Mouse (Mus musculus): ENCODE results near the gene Rcan2. TPM values are rescaled to one million over a fixed set of nuclear protein-coding genes. Genes with fewer than 3 reads are reported as not detected.

Gene Rcan2
- total and polyA plus RNA-seq, 2 experiments from 2014 or later: 94.3 to 167 TPM

- no peaks in the 10 kb centered on the region for H3K4me1 ChIP-seq (ENCODE audit: control insufficient read depth, insufficient read depth)
- no peak for ATAC-seq (ENCODE audit: insufficient read depth, low read depth)
- 65% methylated on average over 6 of the region's 6 CpGs for WGBS
- no peaks in the 10 kb centered on the region for H3K27me3 ChIP-seq (ENCODE audit: control insufficient read depth, insufficient read depth, low read length)
- no peaks in the 10 kb centered on the region for H3K36me3 ChIP-seq (replicated peaks; ENCODE audit: control insufficient read depth, insufficient read depth, low read length)
- no peak overlapping the region for H3K4me2 ChIP-seq (ENCODE audit: low read depth, low read length)
- H3K27ac ChIP-seq (ENCODE audit: low read depth): no peak overlapping the region
- H3K4me3 ChIP-seq (ENCODE audit: low read depth, low read length): no peak overlapping the region
- H3K9ac ChIP-seq (replicated peaks; ENCODE audit: low read depth, low read length): no peak overlapping the region
- TF ChIP-seq EP300 (IDR thresholded peaks at IDR 0.05; ENCODE audit: low read depth): no peak
- TF ChIP-seq CTCF (IDR thresholded peaks at IDR 0.05; ENCODE audit: low read depth): no peak
- DNase-seq (ENCODE audit: low spot score): no peak
- H3K9me3 ChIP-seq (replicated peaks; ENCODE audit: control insufficient read depth, low read length): no peaks in the 10 kb centered on the region
Observed at GRCm38 (mm10) chr17:44068876-44069275, 267.7 kb downstream of the Rcan2 start.

DNA sequence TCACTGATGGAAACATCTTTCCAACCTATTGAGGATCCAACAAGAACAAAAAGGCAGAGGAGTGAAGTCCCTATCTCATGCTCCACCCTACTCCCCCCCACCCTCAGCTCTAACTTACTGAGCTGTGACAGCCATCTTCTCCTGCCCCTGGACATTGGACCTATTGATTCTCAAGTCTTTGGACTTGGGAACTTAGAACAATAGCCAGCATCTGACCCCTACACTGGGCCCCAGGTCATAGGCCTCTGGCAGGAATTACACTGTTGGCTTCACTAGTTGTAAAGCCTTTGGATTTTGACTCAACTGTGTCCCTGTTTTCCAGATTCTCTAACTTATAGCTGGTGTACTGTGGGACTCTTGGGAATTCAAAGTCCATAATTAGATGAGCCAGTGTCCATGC is 270.5 kb downstream of the Rcan2 start:
- DNase-seq (ENCODE audit: low spot score) (no peak), ATAC-seq (ENCODE audit: insufficient read depth, low read depth) (no peak)
- Histone ChIP-seq H3K36me3 (replicated peaks; ENCODE audit: control insufficient read depth, insufficient read depth, low read length) (no peaks in the 10 kb centered on the region), H3K27me3 (ENCODE audit: control insufficient read depth, insufficient read depth, low read length) (no peaks in the 10 kb centered on the region), H3K4me3 (ENCODE audit: low read depth, low read length) (no peak overlapping the region), H3K4me1 (ENCODE audit: control insufficient read depth, insufficient read depth) (no peaks in the 10 kb centered on the region), H3K4me2 (ENCODE audit: low read depth, low read length) (no peak overlapping the region), H3K27ac (ENCODE audit: low read depth) (no peak overlapping the region), H3K9me3 (replicated peaks; ENCODE audit: control insufficient read depth, low read length) (no peaks in the 10 kb centered on the region), H3K9ac (replicated peaks; ENCODE audit: low read depth, low read length) (no peak overlapping the region)
- TF ChIP-seq CTCF (IDR thresholded peaks at IDR 0.05; ENCODE audit: low read depth) (no peak), EP300 (IDR thresholded peaks at IDR 0.05; ENCODE audit: low read depth) (no peak)

- Histone ChIP-seq H3K36me3 (replicated peaks; ENCODE audit: control insufficient read depth, insufficient read depth, low read length) (no peaks in the 10 kb centered on the region), H3K9me3 (replicated peaks; ENCODE audit: control insufficient read depth, low read length) (no peaks in the 10 kb centered on the region), H3K4me3 (ENCODE audit: low read depth, low read length) (no peak overlapping the region), H3K4me2 (ENCODE audit: low read depth, low read length) (no peak overlapping the region), H3K27me3 (ENCODE audit: control insufficient read depth, insufficient read depth, low read length) (no peaks in the 10 kb centered on the region), H3K4me1 (ENCODE audit: control insufficient read depth, insufficient read depth) (no peaks in the 10 kb centered on the region; the same call in 1 of the 2 replicates), H3K27ac (ENCODE audit: low read depth) (no peak overlapping the region), H3K9ac (replicated peaks; ENCODE audit: low read depth, low read length) (no peak overlapping the region)
- no peak for DNase-seq (ENCODE audit: low spot score)
- WGBS: 84% methylated on average over 3 of the region's 3 CpGs
- ATAC-seq (ENCODE audit: insufficient read depth, low read depth): no peak
- TF ChIP-seq EP300 (IDR thresholded peaks at IDR 0.05; ENCODE audit: low read depth) (no peak), CTCF (IDR thresholded peaks at IDR 0.05; ENCODE audit: low read depth) (no peak)
Observed at GRCm38 (mm10) chr17:44075601-44076000, 274.4 kb downstream of the Rcan2 start.

DNA sequence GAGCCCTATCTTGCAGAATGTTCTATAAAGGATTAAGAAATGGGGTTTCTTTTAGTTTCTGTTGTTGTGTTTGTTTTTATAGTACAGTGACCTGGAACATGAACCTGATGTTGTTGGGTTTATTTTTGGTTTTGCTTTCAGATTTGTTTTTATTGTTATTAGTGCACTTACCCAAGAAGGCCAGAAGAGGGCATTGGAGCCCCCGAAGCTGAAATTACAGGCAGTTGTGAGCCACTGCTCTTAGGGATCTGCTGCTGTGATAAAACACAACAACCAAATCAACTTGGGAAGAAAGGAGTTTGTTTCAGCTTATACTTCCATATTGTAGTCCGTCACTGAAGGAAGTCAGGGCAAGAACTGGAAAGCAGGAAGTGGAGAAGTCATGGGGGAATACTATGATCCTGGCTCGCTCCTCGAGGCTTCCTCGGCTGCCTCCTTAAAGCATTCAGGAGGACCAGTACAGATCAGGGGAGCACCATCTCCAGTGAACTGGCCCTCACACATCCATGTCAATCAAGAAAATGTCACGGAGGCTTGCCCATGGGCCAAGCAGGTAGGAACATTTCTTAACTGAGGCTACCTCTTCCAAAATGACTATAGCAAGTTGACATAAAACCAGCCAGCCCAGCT is 275.0 kb downstream of the Rcan2 start:
- no peak for ATAC-seq (ENCODE audit: insufficient read depth, low read depth)
- DNase-seq (ENCODE audit: low spot score): peak; percentile 58
- TF ChIP-seq CTCF (IDR thresholded peaks at IDR 0.05; ENCODE audit: low read depth): peak; percentile 67
- TF ChIP-seq EP300 (IDR thresholded peaks at IDR 0.05; ENCODE audit: low read depth): no peak
- H3K4me3 ChIP-seq (ENCODE audit: low read depth, low read length): no peak overlapping the region
- H3K36me3 ChIP-seq (replicated peaks; ENCODE audit: control insufficient read depth, insufficient read depth, low read length): 0 out of 2 replicates have a peak, but pooled peaks cover 3% of the 10 kb centered on the region
- 39% methylated on average over 6 of the region's 6 CpGs for WGBS
- H3K9me3 ChIP-seq (replicated peaks; ENCODE audit: control insufficient read depth, low read length): no peaks in the 10 kb centered on the region
- H3K27ac ChIP-seq (ENCODE audit: low read depth): no peak overlapping the region
- no peak overlapping the region; the same call in 1 of the 2 replicates for H3K4me2 ChIP-seq (ENCODE audit: low read depth, low read length)
- no peak overlapping the region for H3K9ac ChIP-seq (replicated peaks; ENCODE audit: low read depth, low read length)
- no peaks in the 10 kb centered on the region; the same call in 1 of the 2 replicates for H3K4me1 ChIP-seq (ENCODE audit: control insufficient read depth, insufficient read depth)
- no peaks in the 10 kb centered on the region for H3K27me3 ChIP-seq (ENCODE audit: control insufficient read depth, insufficient read depth, low read length)

- ATAC-seq (ENCODE audit: insufficient read depth, low read depth): no peak
- no peak for TF ChIP-seq EP300 (IDR thresholded peaks at IDR 0.05; ENCODE audit: low read depth)
- TF ChIP-seq CTCF (IDR thresholded peaks at IDR 0.05; ENCODE audit: low read depth): no peak
- H3K36me3 ChIP-seq (replicated peaks; ENCODE audit: control insufficient read depth, insufficient read depth, low read length): 0 out of 2 replicates have a peak, but pooled peaks cover 3% of the 10 kb centered on the region
- H3K27ac ChIP-seq (ENCODE audit: low read depth): no peak overlapping the region
- H3K4me1 ChIP-seq (ENCODE audit: control insufficient read depth, insufficient read depth): no peaks in the 10 kb centered on the region; the same call in 1 of the 2 replicates
- no peaks in the 10 kb centered on the region for H3K9me3 ChIP-seq (replicated peaks; ENCODE audit: control insufficient read depth, low read length)
- no peak for DNase-seq (ENCODE audit: low spot score)
- no peak overlapping the region for H3K9ac ChIP-seq (replicated peaks; ENCODE audit: low read depth, low read length)
- 64% methylated on average over 12 of the region's 12 CpGs for WGBS
- no peak overlapping the region for H3K4me3 ChIP-seq (ENCODE audit: low read depth, low read length)
- no peaks in the 10 kb centered on the region for H3K27me3 ChIP-seq (ENCODE audit: control insufficient read depth, insufficient read depth, low read length)
- H3K4me2 ChIP-seq (ENCODE audit: low read depth, low read length): no peak overlapping the region
Observed at GRCm38 (mm10) chr17:44077146-44077842, 276.1 kb downstream of the Rcan2 start.
